Mouse (Mus musculus): ENCODE results near the gene Drp2.

- TF ChIP-seq CTCF (IDR thresholded peaks at IDR 0.05; ENCODE audit: extremely low read depth, insufficient read depth, insufficient read length, insufficient replicate concordance) (no peak), POLR2A (IDR thresholded peaks at IDR 0.05; ENCODE audit: low read depth, low read length) (no peak)
Observed at GRCm38 (mm10) chrX:134374190-134374589, 30.2 kb upstream of the Drp2 start.
